Mouse (Mus musculus) natural killer cell, adult 2 months (primary cell): ENCODE measurements at regions not wholly inside any gene's neighbourhood (a gene's known extent, or its start where the extent isn't known, plus 50 kb on each side); places are given as distances from the start of the nearest gene placed in this dataset.

ENCODE experiments used
- DNase-seq, 2 experiments: peaks; one replicate each; pipeline ENCODE4 v3.0.0; 2022; ENCODE audit warnings: low spot score in 2 of 2

- DNase-seq, result peak in 1 of 2 experiments; percentile 13
Observed at GRCm38 (mm10) chr17:84890871-84891599, 65.5 kb upstream of the Ppm1b start.

- no peak for DNase-seq
Observed at GRCm38 (mm10) chr17:84893273-84894033, 63.1 kb upstream of the Ppm1b start.

GRCm38 (mm10) chr17:84895526-84895925 is 61.0 kb upstream of the Ppm1b start:
- no peak for DNase-seq

GRCm38 (mm10) chr17:84896572-84896971 is 60.0 kb upstream of the Ppm1b start:
- no peak for DNase-seq

DNA sequence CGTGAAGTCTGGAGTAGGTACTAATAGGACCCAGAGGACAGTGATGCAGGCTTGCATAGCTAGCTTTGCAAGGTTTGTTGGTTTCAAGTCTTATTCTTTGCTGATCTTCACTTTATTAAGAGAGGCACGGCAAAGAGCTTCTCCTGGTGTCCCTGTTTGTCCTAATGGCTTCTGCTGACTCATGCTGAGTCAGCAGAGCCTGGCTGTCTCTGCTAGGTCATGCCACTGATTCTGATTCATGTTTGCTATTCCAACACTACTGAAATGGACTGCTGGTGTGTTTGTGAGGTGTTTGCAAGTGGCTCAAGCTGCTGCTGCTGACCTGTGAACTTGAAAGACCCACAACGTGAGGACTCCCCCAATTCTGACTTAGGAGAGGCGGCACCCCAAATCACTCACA is 58.1 kb upstream of the Ppm1b start:
- DNase-seq, result no peak

DNA sequence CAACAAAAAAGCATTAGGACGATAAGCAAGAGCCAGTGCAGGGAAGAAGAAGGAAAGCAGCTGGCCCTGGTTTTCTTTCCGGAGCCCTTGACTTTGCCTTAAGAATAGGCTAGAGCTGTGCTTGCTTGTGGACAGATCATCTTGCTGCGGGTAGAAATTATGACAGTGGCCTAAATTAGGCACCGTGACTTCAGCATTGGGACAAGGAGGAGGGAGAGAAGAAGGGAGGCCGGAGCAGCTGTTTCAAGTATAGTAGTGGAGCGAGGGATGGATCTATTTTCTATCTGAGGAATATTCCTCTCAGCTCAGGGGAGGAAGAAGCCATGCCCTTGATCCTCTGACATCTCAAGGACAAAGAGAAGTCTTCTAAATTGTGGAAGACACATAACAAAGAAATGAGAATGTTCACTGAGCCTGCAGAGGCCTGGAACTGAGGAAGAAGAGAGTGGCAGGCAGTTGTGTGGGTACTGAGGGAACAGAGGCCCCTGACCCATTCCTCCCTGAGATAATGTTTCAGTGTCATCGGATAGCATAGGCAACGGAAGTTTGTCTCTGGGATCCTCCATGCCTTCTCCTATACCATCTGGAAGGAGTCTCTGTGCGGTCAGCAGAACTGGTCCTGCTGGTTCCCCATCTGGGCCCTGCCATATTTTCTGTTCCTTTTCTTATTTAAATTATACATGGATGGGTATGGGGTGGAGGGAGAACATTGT is 52.8 kb upstream of the Ppm1b start:
- no peak for DNase-seq
